Comparison of ENCODE assay signal across 21 mouse cellular contexts in genomic region chr6:28795792-28796515, GRCm38 (mm10). TPM values are rescaled to one million over a fixed set of nuclear protein-coding genes. Genes with fewer than 3 reads are reported as not detected.
DNase-seq lines count a peak whose midpoint lies in the region; ATAC-seq and TF ChIP-seq lines count a peak whose summit lies in the region.
"Had no signal": no experiment of that assay in that cellular context is flagged by ENCODE, and none has a peak within 500 bp of the region (broad histone marks: within the 10 kb centered on the region; RNA-seq: fewer than 3 reads in every experiment).

No protein-coding gene starts in this region.

- H3K4me2 ChIP-seq in hindbrain, postnatal 0 days (ENCODE audit: low read depth, low read length), result peak overlapping the region; percentile 31
- no peak overlapping the region for H3K4me2 ChIP-seq in neural tube, embryonic 14.5 days (ENCODE audit: low read depth, low read length)
- H3K4me2 ChIP-seq: limb, embryonic 15.5 days had no signal

- no peak for TF ChIP-seq CTCF in cerebellum, adult 2 months (IDR thresholded peaks at IDR 0.05; ENCODE audit: borderline replicate concordance, insufficient read depth, low read depth, low read length)
- TF ChIP-seq CTCF in left cerebral cortex, adult 2 months (IDR thresholded peaks at IDR 0.05), result no peak
- no peak for TF ChIP-seq CTCF in hindbrain, postnatal 0 days (IDR thresholded peaks at IDR 0.05; ENCODE audit: low read depth)

- peaks cover 19% of the 10 kb centered on the region for H3K4me1 ChIP-seq in cerebellum, adult 2 months (ENCODE audit: control insufficient read depth, insufficient read depth, low read length)
- H3K4me1 ChIP-seq in hindbrain, postnatal 0 days (ENCODE audit: insufficient read depth, low read length), result 0 out of 2 replicates have a peak, but pooled peaks cover 8% of the 10 kb centered on the region
- H3K4me1 ChIP-seq in neural tube, embryonic 14.5 days (ENCODE audit: control insufficient read depth, insufficient read depth, low read length), result peaks cover 6% of the 10 kb centered on the region; the same call in 1 of the 2 replicates

- H3K9me3 ChIP-seq in hindbrain, postnatal 0 days (ENCODE audit: low read length), result no peaks in the 10 kb centered on the region
- no peaks in the 10 kb centered on the region for H3K9me3 ChIP-seq in neural tube, embryonic 14.5 days (ENCODE audit: control insufficient read depth, low read length)
- H3K9me3 ChIP-seq: G1E; limb, embryonic 15.5 days; megakaryocyte, embryonic 14.5 days had no signal

- H3K27me3 ChIP-seq in cerebellum, adult 2 months (ENCODE audit: control insufficient read depth, insufficient read depth, low read length), result no peaks in the 10 kb centered on the region
- no peaks in the 10 kb centered on the region for H3K27me3 ChIP-seq in hindbrain, postnatal 0 days (ENCODE audit: insufficient read depth, low read length)
- H3K27me3 ChIP-seq in neural tube, embryonic 14.5 days (ENCODE audit: control insufficient read depth, insufficient read depth, low read length), result no peaks in the 10 kb centered on the region
- H3K27me3 ChIP-seq: limb, embryonic 15.5 days; megakaryocyte, embryonic 14.5 days had no signal

- 72% methylated on average over 16 of the region's 16 CpGs for WGBS in cerebellum, adult 2 months
- 58% methylated on average over 16 of the region's 16 CpGs for WGBS in hindbrain, postnatal 0 days
- 72% methylated on average over 16 of the region's 16 CpGs for WGBS in neural tube, embryonic 14.5 days

- H3K4me3 ChIP-seq in cerebellum, adult 2 months (replicated peaks; ENCODE audit: insufficient read depth, low read depth, low read length), result no peak overlapping the region
- no peak overlapping the region for H3K4me3 ChIP-seq in left cerebral cortex, adult 2 months
- H3K4me3 ChIP-seq in hindbrain, postnatal 0 days (ENCODE audit: low read length), result no peak overlapping the region
- no peak overlapping the region for H3K4me3 ChIP-seq in neural tube, embryonic 14.5 days (ENCODE audit: low read depth, low read length)
- H3K4me3 ChIP-seq: heart, adult 2 months; limb, embryonic 15.5 days; megakaryocyte, embryonic 14.5 days had no signal

- no peak for TF ChIP-seq POLR2A in cerebellum, adult 2 months (IDR thresholded peaks at IDR 0.05; ENCODE audit: borderline replicate concordance, insufficient read depth, low read length)

- no peak for DNase-seq in cerebellum, adult 2 months
- no peak for DNase-seq in cerebellum, adult 9-11 months
- DNase-seq in left cerebral cortex, adult 2 months (ENCODE audit: extremely low spot score in 1 of 2, low spot score in 2 of 2), result no peak
- DNase-seq in left cerebral cortex, adult 18-20 months (ENCODE audit: low spot score in 2 of 2), result no peak
- no peak for DNase-seq in hindbrain, postnatal 0 days (ENCODE audit: low spot score)
- DNase-seq in liver, result no peak
- no peak for DNase-seq in gastrocnemius, adult 8-10 months (ENCODE audit: low spot score in 2 of 2)
- DNase-seq: adrenal gland, postnatal 10 days; cerebellum, adult 18-20 months; gastrocnemius, postnatal 10 days; heart, adult 2 months; kidney, adult 2 months; kidney, postnatal 36 days; liver, postnatal 0 days; lung, postnatal 14 days; thymus, adult 18-20 months had no signal

- ATAC-seq in hindbrain, postnatal 0 days, result peak; percentile 24
- peak; percentile 47; the same call in 1 of the 2 replicates for ATAC-seq in neural tube, embryonic 14.5 days (ENCODE audit: low read depth)
- ATAC-seq: CD4-positive, CD25-positive, alpha-beta regulatory T cell, adult 4 months; liver, postnatal 0 days had no signal

- peak overlapping the region; percentile 8; the same call in 1 of the 2 replicates for H3K27ac ChIP-seq in cerebellum, adult 2 months (ENCODE audit: insufficient read depth, low read length)
- peak overlapping the region; percentile 62 for H3K27ac ChIP-seq in left cerebral cortex, adult 2 months
- H3K27ac ChIP-seq in hindbrain, postnatal 0 days, result peak overlapping the region; percentile 49; the same call in 1 of the 2 replicates
- H3K27ac ChIP-seq in neural tube, embryonic 14.5 days (ENCODE audit: low read depth, low read length), result no peak overlapping the region
- H3K27ac ChIP-seq: heart, adult 2 months; limb, embryonic 15.5 days had no signal

- intact Hi-C loops in left cerebral cortex, adult 2 months (cut with DNase I), result no loop called here

- no peak overlapping the region for H3K9ac ChIP-seq in hindbrain, postnatal 0 days (replicated peaks; ENCODE audit: low read length)
- H3K9ac ChIP-seq in neural tube, embryonic 14.5 days (replicated peaks; ENCODE audit: low read depth, low read length), result no peak overlapping the region
- H3K9ac ChIP-seq: limb, embryonic 15.5 days; liver, postnatal 0 days had no signal

- no peaks in the 10 kb centered on the region for H3K36me3 ChIP-seq in hindbrain, postnatal 0 days (ENCODE audit: insufficient read depth, low read length)
- H3K36me3 ChIP-seq in neural tube, embryonic 14.5 days (ENCODE audit: control insufficient read depth, insufficient read depth, low read length), result no peaks in the 10 kb centered on the region

RNA-seq across cellular contexts. Expression of gene Lrrc4, which starts 35.6 kb away (rescaled TPM):
- 51.6 and 58.0 TPM in 2 replicates for polyA plus RNA-seq in cerebellum, adult 2 months (2012; rRNA removed)
- 100 to 1,000 TPM; 105 to 111 TPM for total RNA-seq in left cerebral cortex, adult 2 months (2021)
- total RNA-seq in left cerebral cortex, adult 18-20 months (2021), result 100 to 1,000 TPM; 108 to 117 TPM
- total RNA-seq in hindbrain, postnatal 0 days (2014; rRNA removed), result 54.8 and 59.8 TPM in 2 replicates
- polyA plus RNA-seq in hindbrain, postnatal 0 days (2015; fragmentation: Nextera tagmentation; extraction: Ambion mirVana), result 6.0 and 6.1 TPM in 2 replicates
- 9.7 and 11.5 TPM in 2 replicates for polyA plus RNA-seq in neural tube, embryonic 14.5 days (2014; fragmentation: Nextera tagmentation; extraction: Ambion mirVana)
- under 1 TPM; 0.22 to 0.38 (median 0.23) TPM for total RNA-seq in gastrocnemius, adult 8-10 months (2022)
- polyA plus RNA-seq: G1E had no signal

Comparison
In these comparisons a context has a peak if more than half of its experiments do, and no peak if none do; other contexts are left out.
1. RNA of gene Lrrc4, which starts 35.6 kb away (total RNA-seq): 108 to 117 TPM in left cerebral cortex, adult 18-20 months, 105 to 111 TPM in left cerebral cortex, adult 2 months and 54.8 to 59.8 TPM in hindbrain, postnatal 0 days; 0.22 to 0.38 TPM in gastrocnemius, adult 8-10 months; every median in the first group is over 10 times any median in the second.